Mouse (Mus musculus): ENCODE results near the gene Mrps34. TPM values are rescaled to one million over a fixed set of nuclear protein-coding genes. Genes with fewer than 3 reads are reported as not detected.
A peak's percentile ranks its signal among the peaks of the same experiment; 100 is the strongest.

The Mrps34 gene
- total RNA-seq, 1 experiment from 2014 or later, result 23.1 TPM

DNA sequence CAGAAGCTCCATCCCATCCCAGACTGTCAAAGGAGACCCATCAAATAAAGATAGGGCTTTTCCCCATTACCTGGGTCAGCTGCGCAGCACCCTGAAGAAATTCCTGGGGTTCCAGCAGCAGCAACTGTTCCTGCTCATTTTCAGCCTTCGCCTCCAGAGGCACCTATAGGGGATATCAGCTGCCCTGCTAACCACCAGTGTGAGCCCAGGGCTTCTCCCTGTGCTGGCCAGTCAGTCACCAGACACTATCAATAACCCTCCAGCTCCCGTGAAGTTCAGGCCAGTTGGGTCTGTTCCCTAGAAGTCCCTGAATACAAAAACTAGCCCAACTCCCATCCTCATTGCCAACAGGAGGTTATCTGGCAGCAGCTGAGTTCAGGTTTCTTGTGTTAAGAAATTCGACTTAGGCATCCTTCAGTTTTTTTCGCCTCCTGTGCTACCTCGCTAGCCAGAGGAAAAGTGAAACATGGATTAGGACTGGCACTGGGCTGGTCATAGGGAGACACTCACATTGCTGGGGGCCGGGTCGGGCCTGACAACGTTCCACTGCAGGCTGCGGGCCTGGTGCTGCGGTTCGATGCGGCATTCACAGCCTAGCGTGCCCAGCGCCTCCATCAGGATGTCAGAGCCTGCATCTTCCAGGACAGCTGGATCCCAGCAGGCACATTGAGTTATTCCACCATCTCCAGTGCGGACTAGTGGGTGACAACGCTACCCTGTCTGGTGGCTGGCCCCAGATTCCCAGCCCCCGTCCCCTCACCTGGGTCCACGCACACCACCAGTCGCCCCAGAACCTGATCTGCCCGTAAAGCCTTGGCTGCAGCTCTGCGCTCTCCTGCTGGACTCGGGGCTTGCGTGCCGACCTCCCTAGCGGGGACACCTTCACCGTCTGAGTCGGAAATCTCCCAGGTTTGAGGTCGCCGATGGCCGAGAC, 588 bp upstream of the Mrps34 start:
- ATAC-seq (replicated peaks in 1 of 2; ENCODE audit: insufficient read depth in 1 of 2, low FRiP score in 2 of 2, low TSS enrichment in 1 of 2, low read depth in 1 of 2, poor library complexity in 2 of 2, severe bottlenecking in 2 of 2), result no peak; a peak in 1 of 4 replicates

DNA sequence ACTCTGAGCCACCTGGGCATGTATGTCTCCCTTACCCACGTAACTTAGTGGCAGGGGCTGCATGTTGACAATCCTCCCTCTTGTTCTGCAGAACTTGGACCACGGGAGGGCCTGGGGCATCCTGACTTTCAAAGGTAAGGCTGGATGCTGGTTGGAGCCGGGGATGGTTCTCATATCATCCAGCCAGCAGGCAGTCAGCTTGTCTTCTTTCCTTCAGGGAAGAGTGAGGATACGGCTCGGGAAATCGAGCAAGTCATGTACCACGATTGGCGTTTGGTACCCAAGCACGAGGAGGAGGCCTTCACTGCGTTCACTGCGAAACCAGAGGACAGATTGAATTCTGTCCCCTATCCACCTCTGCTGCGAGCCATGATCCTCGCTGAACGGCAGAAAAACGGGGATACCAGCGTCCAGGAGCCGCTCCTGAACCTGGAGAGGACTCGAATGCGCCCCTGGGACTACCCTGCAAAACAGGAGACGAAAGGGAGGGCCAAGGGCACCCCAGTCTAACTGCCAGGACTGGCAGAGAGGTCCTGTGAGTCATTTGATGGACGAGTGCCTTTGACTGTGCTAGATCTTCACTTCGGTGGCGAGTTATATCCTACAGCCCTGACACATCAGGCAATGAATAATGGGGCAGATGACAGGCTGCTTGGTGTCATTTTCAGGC, 790 bp downstream of the Mrps34 start:
- ATAC-seq (replicated peaks in 1 of 2; ENCODE audit: insufficient read depth in 1 of 2, low FRiP score in 2 of 2, low TSS enrichment in 1 of 2, low read depth in 1 of 2, poor library complexity in 2 of 2, severe bottlenecking in 2 of 2), result peak in 1 of 2 experiments; percentile 2; a peak in 1 of 4 replicates

- ATAC-seq (replicated peaks in 1 of 2; ENCODE audit: insufficient read depth in 1 of 2, low FRiP score in 2 of 2, low TSS enrichment in 1 of 2, low read depth in 1 of 2, poor library complexity in 2 of 2, severe bottlenecking in 2 of 2), result peak; percentile 34 to 37; a peak in 3 of 4 replicates
Measured at GRCm38 (mm10) chr17:24896241-24896992, 1.5 kb downstream of the Mrps34 start, which contains the start of gene Nme3. Gene Nme3, plus strand, starts transcription at chr17:24896500.

DNA sequence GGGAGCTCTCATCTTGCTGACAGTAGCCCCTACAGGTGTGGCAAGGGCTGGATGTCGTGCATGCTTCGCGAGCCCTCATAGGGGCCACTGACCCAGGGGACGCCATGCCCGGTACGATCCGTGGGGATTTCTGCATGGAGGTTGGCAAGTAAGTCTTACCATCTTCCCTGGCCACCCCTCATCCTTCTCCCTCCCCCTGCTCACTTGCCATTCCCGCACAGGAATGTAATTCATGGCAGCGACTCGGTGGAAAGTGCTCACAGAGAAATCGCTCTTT, 2.0 kb downstream of the Mrps34 start:
- ATAC-seq (replicated peaks in 1 of 2; ENCODE audit: insufficient read depth in 1 of 2, low FRiP score in 2 of 2, low TSS enrichment in 1 of 2, low read depth in 1 of 2, poor library complexity in 2 of 2, severe bottlenecking in 2 of 2), result no peak

DNA sequence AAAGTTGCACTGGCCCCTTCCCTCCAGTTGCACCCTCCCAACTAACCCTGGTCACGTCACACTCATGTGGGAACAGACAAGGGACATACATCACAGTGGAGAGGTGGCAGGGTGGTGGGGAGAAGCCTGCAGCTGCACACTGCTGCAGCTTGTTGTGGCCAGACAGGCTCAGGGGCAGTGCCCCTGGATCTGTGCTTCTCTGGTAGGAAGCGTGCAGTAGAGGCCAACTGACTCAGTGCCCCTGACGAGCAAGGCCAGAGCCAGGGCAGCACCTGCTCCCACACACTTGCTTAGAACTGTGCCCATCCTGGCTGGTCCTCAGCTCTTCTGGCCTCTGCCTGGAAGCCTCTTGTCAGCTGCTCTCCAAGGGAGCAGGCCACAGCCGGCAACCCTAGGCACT, 2.7 kb downstream of the Mrps34 start:
- ATAC-seq (replicated peaks in 1 of 2; ENCODE audit: insufficient read depth in 1 of 2, low FRiP score in 2 of 2, low TSS enrichment in 1 of 2, low read depth in 1 of 2, poor library complexity in 2 of 2, severe bottlenecking in 2 of 2), result no peak

DNA sequence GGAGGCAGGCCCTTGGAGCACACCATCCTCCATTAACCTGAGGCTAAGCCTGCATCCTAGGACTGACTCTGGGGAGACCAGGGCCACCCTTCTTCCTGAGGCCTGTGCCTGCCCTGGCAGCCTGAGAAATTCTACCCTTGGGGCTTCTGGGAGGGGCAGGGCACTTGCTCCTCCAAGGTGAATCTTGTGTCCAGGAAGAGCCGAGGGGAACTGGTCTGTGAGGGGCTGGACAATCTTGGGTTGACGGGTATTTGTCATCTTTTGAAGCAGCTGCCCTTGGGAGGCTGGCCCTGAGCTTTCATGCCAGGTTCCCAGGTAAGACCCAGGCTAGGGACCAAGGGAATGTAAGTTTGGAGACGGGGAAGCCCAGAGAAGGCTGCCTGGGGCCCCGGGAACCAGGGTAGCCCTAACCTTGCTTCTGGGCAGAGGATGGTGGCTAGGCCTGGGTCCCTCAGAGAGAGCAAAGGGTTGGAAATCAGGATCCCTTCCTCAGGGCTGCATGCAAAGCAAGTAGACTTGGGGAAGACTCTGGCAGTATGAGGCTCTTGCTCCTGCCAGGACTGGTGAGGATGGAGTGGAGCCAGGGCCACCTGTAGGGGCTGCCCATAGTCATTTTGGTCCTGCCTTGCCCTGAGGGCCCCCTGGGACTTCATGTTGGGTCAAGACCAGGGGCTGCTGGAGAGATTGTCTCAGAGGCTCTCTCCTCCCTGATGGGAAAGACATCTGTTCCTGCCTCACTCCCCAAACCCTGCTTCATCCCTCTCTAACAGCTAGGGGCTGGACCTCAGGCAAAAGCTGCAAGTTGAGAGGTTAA, 3.3 kb downstream of the Mrps34 start:
- no peak for ATAC-seq (replicated peaks in 1 of 2; ENCODE audit: insufficient read depth in 1 of 2, low FRiP score in 2 of 2, low TSS enrichment in 1 of 2, low read depth in 1 of 2, poor library complexity in 2 of 2, severe bottlenecking in 2 of 2)

DNA sequence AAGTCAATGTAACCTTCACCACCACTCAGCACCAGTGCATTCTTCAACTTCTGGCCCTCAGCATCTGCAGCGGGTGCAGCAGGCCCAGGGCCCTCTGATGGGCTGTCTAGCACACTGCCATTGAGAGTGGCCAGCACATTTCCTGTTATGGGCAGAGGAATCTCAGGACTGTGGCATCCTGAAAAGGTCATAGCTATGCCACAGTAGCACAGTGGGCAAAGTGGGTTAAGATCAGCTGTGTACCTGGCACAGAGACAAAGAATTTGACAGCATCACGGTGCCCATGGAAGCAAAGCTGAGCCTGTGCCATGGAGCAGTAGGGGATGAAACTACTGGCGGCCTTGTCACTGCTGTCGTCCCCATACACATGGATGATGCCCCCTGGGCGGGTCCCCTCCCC, 4.2 kb downstream of the Mrps34 start:
- ATAC-seq (replicated peaks in 1 of 2; ENCODE audit: insufficient read depth in 1 of 2, low FRiP score in 2 of 2, low TSS enrichment in 1 of 2, low read depth in 1 of 2, poor library complexity in 2 of 2, severe bottlenecking in 2 of 2), result no peak

DNA sequence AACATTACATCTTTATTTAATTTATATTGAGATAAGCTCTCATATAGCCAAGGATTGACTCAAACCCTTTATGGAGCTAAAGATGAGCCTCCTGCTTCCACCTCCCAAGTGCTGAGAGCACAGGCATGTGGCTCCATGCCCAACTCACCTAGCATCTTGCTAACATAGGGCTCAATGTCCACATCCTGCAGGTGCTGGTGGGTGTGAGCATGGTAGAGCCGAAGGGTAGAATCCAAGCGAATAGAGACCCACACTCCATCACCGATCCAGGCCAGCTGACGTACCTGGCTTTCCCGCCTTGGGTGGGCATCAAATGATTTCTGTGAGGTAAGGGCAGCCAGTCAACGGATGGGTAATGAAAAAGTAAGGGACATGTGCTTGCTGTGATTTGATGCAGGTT, 5.1 kb downstream of the Mrps34 start:
- ATAC-seq (replicated peaks in 1 of 2; ENCODE audit: insufficient read depth in 1 of 2, low FRiP score in 2 of 2, low TSS enrichment in 1 of 2, low read depth in 1 of 2, poor library complexity in 2 of 2, severe bottlenecking in 2 of 2), result no peak

DNA sequence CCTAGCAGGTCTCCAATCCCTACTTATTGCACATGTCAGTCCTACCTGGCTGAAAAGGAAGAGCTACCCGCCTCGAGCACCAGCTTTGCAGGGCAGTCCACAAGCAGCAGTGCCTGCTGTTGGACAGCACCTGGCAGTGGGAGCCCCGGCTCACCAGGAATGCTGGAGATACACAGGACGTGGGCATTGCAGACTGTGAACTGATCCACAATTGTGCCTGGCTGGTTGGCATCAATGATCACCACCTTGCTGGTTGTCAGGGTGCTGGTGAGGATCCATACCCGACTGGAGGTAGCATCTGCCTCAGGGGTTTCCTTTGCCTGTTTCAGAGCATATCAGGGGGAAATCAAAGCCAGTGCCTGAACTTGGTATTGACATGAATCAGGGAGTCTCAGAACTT, 7.2 kb downstream of the Mrps34 start:
- no peak for ATAC-seq (replicated peaks in 1 of 2; ENCODE audit: insufficient read depth in 1 of 2, low FRiP score in 2 of 2, low TSS enrichment in 1 of 2, low read depth in 1 of 2, poor library complexity in 2 of 2, severe bottlenecking in 2 of 2)

DNA sequence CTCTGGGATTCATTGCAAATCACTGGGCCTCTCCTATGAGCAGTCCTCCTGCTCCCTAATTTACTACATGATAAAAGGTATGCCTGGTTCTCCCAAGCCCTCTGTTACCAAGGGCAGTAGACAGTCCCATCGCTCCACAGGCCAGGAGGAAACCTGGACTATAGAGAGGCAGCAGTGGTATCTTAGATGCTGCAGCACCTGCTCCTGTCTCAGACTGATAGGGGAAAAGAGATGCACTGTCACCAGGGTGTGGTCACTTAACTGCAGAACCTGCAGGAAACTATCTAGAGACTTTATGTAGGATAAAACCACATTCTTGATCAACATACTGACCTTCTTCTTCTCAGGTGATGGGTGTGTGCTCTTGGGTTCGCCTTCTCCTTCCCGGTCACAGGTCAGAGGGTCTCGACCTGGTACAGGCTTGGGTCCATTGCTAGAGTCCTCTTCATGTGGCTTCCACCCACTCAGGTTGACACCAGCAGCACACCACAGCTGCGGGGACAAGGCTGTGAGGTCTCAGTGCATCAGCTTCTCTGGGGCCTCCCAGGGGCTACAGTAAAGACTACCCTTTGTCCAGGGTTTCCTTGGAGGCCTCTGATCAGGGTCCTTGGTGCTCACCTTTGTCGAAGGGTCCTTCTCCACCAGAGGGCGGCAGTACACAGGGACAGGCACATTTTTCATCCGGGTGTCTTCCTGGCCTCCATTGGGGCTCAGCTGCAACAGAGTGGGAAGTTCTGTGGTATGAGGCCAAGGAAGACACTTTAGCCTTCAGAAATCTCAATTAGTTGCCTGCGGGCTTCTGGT, 8.0 kb downstream of the Mrps34 start:
- ATAC-seq (replicated peaks in 1 of 2; ENCODE audit: insufficient read depth in 1 of 2, low FRiP score in 2 of 2, low TSS enrichment in 1 of 2, low read depth in 1 of 2, poor library complexity in 2 of 2, severe bottlenecking in 2 of 2), result peak; percentile 18 to 44; a peak in 1 of 4 replicates

GRCm38 (mm10) chr17:24903767-24904166, 8.9 kb downstream of the Mrps34 start:
- ATAC-seq (replicated peaks in 1 of 2; ENCODE audit: insufficient read depth in 1 of 2, low FRiP score in 2 of 2, low TSS enrichment in 1 of 2, low read depth in 1 of 2, poor library complexity in 2 of 2, severe bottlenecking in 2 of 2), result no peak

GRCm38 (mm10) chr17:24907591-24907990, 12.7 kb downstream of the Mrps34 start:
- no peak for ATAC-seq (replicated peaks in 1 of 2; ENCODE audit: insufficient read depth in 1 of 2, low FRiP score in 2 of 2, low TSS enrichment in 1 of 2, low read depth in 1 of 2, poor library complexity in 2 of 2, severe bottlenecking in 2 of 2)

GRCm38 (mm10) chr17:24913984-24914383, 19.1 kb downstream of the Mrps34 start:
- ATAC-seq (replicated peaks in 1 of 2; ENCODE audit: insufficient read depth in 1 of 2, low FRiP score in 2 of 2, low TSS enrichment in 1 of 2, low read depth in 1 of 2, poor library complexity in 2 of 2, severe bottlenecking in 2 of 2), result no peak

- no peak for ATAC-seq (replicated peaks in 1 of 2; ENCODE audit: insufficient read depth in 1 of 2, low FRiP score in 2 of 2, low TSS enrichment in 1 of 2, low read depth in 1 of 2, poor library complexity in 2 of 2, severe bottlenecking in 2 of 2)
Measured at GRCm38 (mm10) chr17:24923246-24923645, 28.3 kb downstream of the Mrps34 start.

- ATAC-seq (replicated peaks in 1 of 2; ENCODE audit: insufficient read depth in 1 of 2, low FRiP score in 2 of 2, low TSS enrichment in 1 of 2, low read depth in 1 of 2, poor library complexity in 2 of 2, severe bottlenecking in 2 of 2), result no peak
Measured at GRCm38 (mm10) chr17:24929506-24929905, 34.6 kb downstream of the Mrps34 start.

DNA sequence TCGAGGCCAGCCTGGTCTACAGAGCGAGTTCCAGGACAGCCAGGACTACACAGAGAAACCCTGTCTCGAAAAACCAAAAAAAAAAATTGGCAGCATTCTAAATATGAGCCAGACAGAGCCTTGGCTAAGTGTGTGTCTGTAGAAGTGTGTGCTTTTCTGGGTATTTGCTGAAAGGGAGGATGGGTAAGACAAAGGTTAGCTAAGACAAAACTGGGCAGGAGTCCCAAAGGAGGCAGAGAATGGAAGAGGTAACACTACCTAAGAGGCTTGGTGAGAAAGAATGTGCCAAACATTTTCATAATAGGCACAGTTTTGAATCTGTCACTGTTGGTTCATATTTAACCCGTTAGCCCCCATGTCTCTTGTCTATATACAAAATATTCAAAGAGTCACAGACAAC, 37.5 kb downstream of the Mrps34 start:
- ATAC-seq (replicated peaks in 1 of 2; ENCODE audit: insufficient read depth in 1 of 2, low FRiP score in 2 of 2, low TSS enrichment in 1 of 2, low read depth in 1 of 2, poor library complexity in 2 of 2, severe bottlenecking in 2 of 2), result no peak

- ATAC-seq (replicated peaks in 1 of 2; ENCODE audit: insufficient read depth in 1 of 2, low FRiP score in 2 of 2, low TSS enrichment in 1 of 2, low read depth in 1 of 2, poor library complexity in 2 of 2, severe bottlenecking in 2 of 2), result no peak
Measured at GRCm38 (mm10) chr17:24933163-24933562, 38.2 kb downstream of the Mrps34 start.
